Mouse (Mus musculus): Measurements from ENCODE around the gene Gm4846. TPM values are rescaled to one million over a fixed set of nuclear protein-coding genes. Genes with fewer than 3 reads are reported as not detected.
"Not testable (repeated sequence)": the region's sequence is repeated elsewhere in the genome, so short reads cannot be mapped to it uniquely, and the experiment has no call there.

Gene Gm4846
- polyA plus RNA-seq (2012; rRNA removed) (not detected in 2 replicates), polyA plus RNA-seq (2014; fragmentation: Nextera tagmentation; extraction: Ambion mirVana) (not detected in 2 replicates)

DNA sequence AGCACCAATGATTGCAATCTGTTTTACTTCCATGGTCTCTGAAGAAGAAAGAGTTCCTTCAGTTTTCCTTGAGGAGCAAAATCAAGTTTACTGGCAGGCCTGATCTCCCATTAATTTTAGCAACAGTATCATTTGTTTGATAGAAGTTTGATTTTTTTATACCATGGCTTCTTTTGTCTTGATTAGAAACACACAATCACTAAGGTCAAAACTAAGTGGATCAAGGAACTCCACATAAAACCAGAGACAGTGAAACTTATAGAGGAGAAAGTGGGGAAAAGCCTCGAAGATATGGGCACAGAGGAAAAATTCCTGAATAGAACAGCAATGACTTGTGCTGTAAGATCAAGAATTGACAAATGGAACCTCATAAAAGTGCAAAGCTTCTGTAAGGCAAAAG is at the start of gene Gm4846:
Gm4846 (minus strand) TSS at position 101 of the 400 bp plus-strand sequence.
- H3K9ac ChIP-seq (ENCODE audit: low read depth, low read length, severe bottlenecking); H3K4me2 ChIP-seq (replicated peaks; ENCODE audit: low read depth, low read length, severe bottlenecking); H3K4me3 ChIP-seq (replicated peaks; ENCODE audit: low read length); H3K27me3 ChIP-seq (ENCODE audit: control insufficient read depth, insufficient read depth, low read length); H3K4me1 ChIP-seq (ENCODE audit: control insufficient read depth, insufficient read depth, low read length); H3K9me3 ChIP-seq (ENCODE audit: control insufficient read depth, low read length); H3K36me3 ChIP-seq (ENCODE audit: control insufficient read depth, insufficient read depth, low read length); H3K27ac ChIP-seq (replicated peaks; ENCODE audit: low read depth, low read length); DNase-seq (ENCODE audit: low spot score); ATAC-seq (ENCODE audit: low FRiP score, low read depth): not testable (repeated sequence)
- WGBS: 52% methylated on average over 1 of the region's 1 CpGs

DNA sequence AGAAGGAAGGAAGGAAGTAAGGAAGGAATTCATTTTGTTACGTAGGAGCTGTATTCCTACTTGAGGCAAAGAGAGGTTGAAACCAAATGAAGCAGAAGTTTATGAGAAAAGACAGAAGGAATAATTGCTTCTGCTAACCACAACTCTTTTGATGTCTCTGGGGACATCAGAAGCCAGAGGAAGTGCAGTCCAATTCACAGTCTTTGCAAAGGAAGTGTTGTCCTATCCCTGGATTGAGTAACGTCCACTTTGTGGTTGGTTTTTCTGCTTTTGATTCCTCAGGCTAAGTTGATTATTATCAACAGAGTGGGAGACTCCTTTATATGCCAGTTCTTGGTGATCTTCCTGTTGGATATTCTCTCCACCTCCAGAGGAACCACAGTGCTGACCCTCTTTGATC is 34.1 kb upstream of the Gm4846 start:
- H3K4me3 ChIP-seq (replicated peaks; ENCODE audit: low read length); H3K9me3 ChIP-seq (ENCODE audit: control insufficient read depth, low read length); ATAC-seq (ENCODE audit: low FRiP score, low read depth); H3K9ac ChIP-seq (ENCODE audit: low read depth, low read length, severe bottlenecking); H3K4me1 ChIP-seq (ENCODE audit: control insufficient read depth, insufficient read depth, low read length); DNase-seq (ENCODE audit: low spot score); H3K4me2 ChIP-seq (replicated peaks; ENCODE audit: low read depth, low read length, severe bottlenecking); H3K27me3 ChIP-seq (ENCODE audit: control insufficient read depth, insufficient read depth, low read length); H3K36me3 ChIP-seq (ENCODE audit: control insufficient read depth, insufficient read depth, low read length); H3K27ac ChIP-seq (replicated peaks; ENCODE audit: low read depth, low read length): not testable (repeated sequence)
- 86% methylated on average over 2 of the region's 2 CpGs for WGBS

- not testable (repeated sequence) for H3K4me3 ChIP-seq (replicated peaks; ENCODE audit: low read length); ATAC-seq (ENCODE audit: low FRiP score, low read depth); H3K4me1 ChIP-seq (ENCODE audit: control insufficient read depth, insufficient read depth, low read length); H3K4me2 ChIP-seq (replicated peaks; ENCODE audit: low read depth, low read length, severe bottlenecking); H3K27ac ChIP-seq (replicated peaks; ENCODE audit: low read depth, low read length); H3K27me3 ChIP-seq (ENCODE audit: control insufficient read depth, insufficient read depth, low read length); H3K36me3 ChIP-seq (ENCODE audit: control insufficient read depth, insufficient read depth, low read length); H3K9ac ChIP-seq (ENCODE audit: low read depth, low read length, severe bottlenecking); H3K9me3 ChIP-seq (ENCODE audit: control insufficient read depth, low read length); DNase-seq (ENCODE audit: low spot score)
- 91% methylated on average over 2 of the region's 2 CpGs for WGBS
Measured at GRCm38 (mm10) chr1:166524709-166525108, 27.3 kb upstream of the Gm4846 start.

DNA sequence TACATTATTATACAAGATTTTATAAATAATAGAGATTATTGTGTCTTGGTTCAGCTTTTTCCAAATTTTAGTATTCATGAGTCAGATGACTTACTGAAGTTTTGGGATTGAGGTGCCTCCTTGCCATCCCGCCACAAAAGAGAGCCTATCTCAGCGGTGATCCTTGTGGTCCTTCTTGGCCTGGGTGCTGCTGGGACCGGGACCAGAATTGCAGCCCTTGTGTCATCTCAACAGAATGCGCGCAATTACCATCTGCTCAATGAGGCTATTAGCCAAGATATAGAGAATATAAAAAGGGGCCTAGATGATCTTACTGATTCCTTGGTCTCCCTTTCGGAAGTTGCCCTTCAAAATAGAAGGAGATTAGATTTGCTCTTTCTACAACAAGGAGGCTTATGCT is 22.2 kb upstream of the Gm4846 start:
- H3K9ac ChIP-seq (ENCODE audit: low read depth, low read length, severe bottlenecking); H3K27ac ChIP-seq (replicated peaks; ENCODE audit: low read depth, low read length); H3K36me3 ChIP-seq (ENCODE audit: control insufficient read depth, insufficient read depth, low read length); DNase-seq (ENCODE audit: low spot score); H3K4me1 ChIP-seq (ENCODE audit: control insufficient read depth, insufficient read depth, low read length); H3K27me3 ChIP-seq (ENCODE audit: control insufficient read depth, insufficient read depth, low read length); H3K9me3 ChIP-seq (ENCODE audit: control insufficient read depth, low read length); H3K4me3 ChIP-seq (replicated peaks; ENCODE audit: low read length); H3K4me2 ChIP-seq (replicated peaks; ENCODE audit: low read depth, low read length, severe bottlenecking); ATAC-seq (ENCODE audit: low FRiP score, low read depth): not testable (repeated sequence)
- 89% methylated on average over 6 of the region's 6 CpGs for WGBS

- H3K27ac ChIP-seq (replicated peaks; ENCODE audit: low read depth, low read length): no peak overlapping the region
- ATAC-seq (ENCODE audit: low FRiP score, low read depth) (no peak), DNase-seq (ENCODE audit: low spot score) (no peak)
- H3K36me3 ChIP-seq (ENCODE audit: control insufficient read depth, insufficient read depth, low read length): no peaks in the 10 kb centered on the region
- no peaks in the 10 kb centered on the region for H3K27me3 ChIP-seq (ENCODE audit: control insufficient read depth, insufficient read depth, low read length)
- no peak overlapping the region for H3K4me2 ChIP-seq (replicated peaks; ENCODE audit: low read depth, low read length, severe bottlenecking)
- H3K9ac ChIP-seq (ENCODE audit: low read depth, low read length, severe bottlenecking): no peak overlapping the region
- no peak overlapping the region for H3K4me3 ChIP-seq (replicated peaks; ENCODE audit: low read length)
- 91% methylated on average over 1 of the region's 1 CpGs for WGBS
- H3K9me3 ChIP-seq (ENCODE audit: control insufficient read depth, low read length): no peaks in the 10 kb centered on the region
- TF ChIP-seq POLR2A (IDR thresholded peaks at IDR 0.05; ENCODE audit: borderline replicate concordance, extremely low read depth, insufficient read depth, insufficient read length): no peak
- no peaks in the 10 kb centered on the region for H3K4me1 ChIP-seq (ENCODE audit: control insufficient read depth, insufficient read depth, low read length)
Measured at GRCm38 (mm10) chr1:166516556-166516955, 19.2 kb upstream of the Gm4846 start.

- WGBS: 90% methylated on average over 2 of the region's 2 CpGs
- H3K9me3 ChIP-seq (ENCODE audit: control insufficient read depth, low read length); ATAC-seq (ENCODE audit: low FRiP score, low read depth): not testable (repeated sequence)
Measured at GRCm38 (mm10) chr1:166504206-166504605, 6.8 kb upstream of the Gm4846 start.

More at GRCm38 (mm10) chr1:166504206-166504605, 6.8 kb upstream of the Gm4846 start:
- DNase-seq (ENCODE audit: low spot score); H3K27ac ChIP-seq (replicated peaks; ENCODE audit: low read depth, low read length); H3K4me2 ChIP-seq (replicated peaks; ENCODE audit: low read depth, low read length, severe bottlenecking); H3K4me1 ChIP-seq (ENCODE audit: control insufficient read depth, insufficient read depth, low read length); H3K9ac ChIP-seq (ENCODE audit: low read depth, low read length, severe bottlenecking); H3K36me3 ChIP-seq (ENCODE audit: control insufficient read depth, insufficient read depth, low read length); H3K4me3 ChIP-seq (replicated peaks; ENCODE audit: low read length); H3K27me3 ChIP-seq (ENCODE audit: control insufficient read depth, insufficient read depth, low read length): not testable (repeated sequence)

All from limb, embryonic 14.5 days (tissue).